Mouse (Mus musculus) midbrain, embryonic 14.5 days (tissue): Measurements from ENCODE around the gene Vapa. TPM values are rescaled to one million over a fixed set of nuclear protein-coding genes. Genes with fewer than 3 reads are reported as not detected.
"Not testable (repeated sequence)": the region's sequence is repeated elsewhere in the genome, so short reads cannot be mapped to it uniquely, and the experiment has no call there.

ENCODE experiments used
- ATAC-seq: fragments of 200-750 bp; cut with Nextera tagmentation; 2 replicates; pipeline ENCODE4 v1.8.0; 2017; ENCODE audit warnings: moderate number of reproducible peaks, moderate library complexity; ENCODE audit not compliant: low FRiP score, low TSS enrichment
- DNase-seq: peaks from one replicate; pipeline ENCODE4 v3.0.0-alpha.2; 2015
- H3K27ac ChIP-seq: fragments of 300-500 bp; sonication (generic); replicated peaks from 2 replicates; pipeline ENCODE4 v1.5.1; 2014; ENCODE audit warnings: mild to moderate bottlenecking, low read depth, low read length, moderate library complexity
- H3K27me3 ChIP-seq: fragments of 300-500 bp; sonication (generic); 2 replicates; pipeline ENCODE4 v1.6.1; 2014; ENCODE audit warnings: low read length, control low read depth, mixed read lengths; ENCODE audit not compliant: control insufficient read depth, insufficient read depth
- H3K36me3 ChIP-seq: fragments of 300-500 bp; sonication (generic); 2 replicates; pipeline ENCODE4 v1.6.1; 2014; ENCODE audit warnings: low read length, control low read depth; ENCODE audit not compliant: control insufficient read depth, insufficient read depth
- H3K4me1 ChIP-seq: fragments of 300-500 bp; sonication (generic); 2 replicates; pipeline ENCODE4 v1.6.1; 2014; ENCODE audit warnings: mild to moderate bottlenecking, antibody characterized with exemption, low read length, control low read depth; ENCODE audit not compliant: control insufficient read depth, insufficient read depth
- H3K4me2 ChIP-seq: fragments of 300-500 bp; sonication (generic); 2 replicates; pipeline ENCODE4 v1.6.1; 2014; ENCODE audit warnings: mild to moderate bottlenecking, low read length, moderate library complexity
- H3K4me3 ChIP-seq: fragments of 300-500 bp; sonication (generic); replicated peaks from 2 replicates; pipeline ENCODE4 v1.5.1; 2014; ENCODE audit warnings: low read depth, low read length
- H3K9ac ChIP-seq: fragments of 300-500 bp; sonication (generic); replicated peaks from 2 replicates; pipeline ENCODE4 v1.6.1; 2014; ENCODE audit warnings: mild to moderate bottlenecking, low read length, moderate library complexity
- H3K9me3 ChIP-seq: fragments of 300-500 bp; sonication (generic); 2 replicates; pipeline ENCODE4 v1.6.1; 2016; ENCODE audit warnings: low read length, control low read depth, mixed read lengths; ENCODE audit not compliant: control insufficient read depth
- WGBS: fragments of 180-500 bp; shearing (Covaris S2); extraction: QIAGEN DNeasy Blood & Tissue Kit; methylation state at CpG from one replicate; pipeline ENCODE4 v1.1.7; 2014; 5-methylcytosine and 5-hydroxymethylcytosine counted together
- polyA plus RNA-seq: library from polyadenylated mRNA; unstranded; fragments of >200 nt; fragmentation: Nextera tagmentation; extraction: Ambion mirVana; gene quantifications from 2 replicates; pipeline ENCODE4 v1.2.1, GENCODE M21; 2014

Vapa gene
- polyA plus RNA-seq, 1 experiment from 2014 or later, result 291 TPM

- no peak overlapping the region for H3K4me2 ChIP-seq
- H3K9ac ChIP-seq, result no peak overlapping the region
- H3K27ac ChIP-seq, result no peak overlapping the region
- H3K4me1 ChIP-seq, result no peaks in the 10 kb centered on the region
- ATAC-seq (no peak), DNase-seq (no peak)
- WGBS, result 89% methylated on average over 14 of the region's 14 CpGs
- H3K27me3 ChIP-seq, result no peaks in the 10 kb centered on the region
- H3K36me3 ChIP-seq, result no peaks in the 10 kb centered on the region
- H3K9me3 ChIP-seq, result no peaks in the 10 kb centered on the region
- no peak overlapping the region for H3K4me3 ChIP-seq
These were observed 22.5 kb upstream of the Vapa start for GRCm38 (mm10) chr17:65635715-65636360.

- H3K9me3 ChIP-seq, result no peaks in the 10 kb centered on the region
- ATAC-seq, result no peak
- 85% methylated on average over 6 of the region's 6 CpGs for WGBS
These were observed 16.6 kb upstream of the Vapa start for GRCm38 (mm10) chr17:65629943-65630342.

DNA sequence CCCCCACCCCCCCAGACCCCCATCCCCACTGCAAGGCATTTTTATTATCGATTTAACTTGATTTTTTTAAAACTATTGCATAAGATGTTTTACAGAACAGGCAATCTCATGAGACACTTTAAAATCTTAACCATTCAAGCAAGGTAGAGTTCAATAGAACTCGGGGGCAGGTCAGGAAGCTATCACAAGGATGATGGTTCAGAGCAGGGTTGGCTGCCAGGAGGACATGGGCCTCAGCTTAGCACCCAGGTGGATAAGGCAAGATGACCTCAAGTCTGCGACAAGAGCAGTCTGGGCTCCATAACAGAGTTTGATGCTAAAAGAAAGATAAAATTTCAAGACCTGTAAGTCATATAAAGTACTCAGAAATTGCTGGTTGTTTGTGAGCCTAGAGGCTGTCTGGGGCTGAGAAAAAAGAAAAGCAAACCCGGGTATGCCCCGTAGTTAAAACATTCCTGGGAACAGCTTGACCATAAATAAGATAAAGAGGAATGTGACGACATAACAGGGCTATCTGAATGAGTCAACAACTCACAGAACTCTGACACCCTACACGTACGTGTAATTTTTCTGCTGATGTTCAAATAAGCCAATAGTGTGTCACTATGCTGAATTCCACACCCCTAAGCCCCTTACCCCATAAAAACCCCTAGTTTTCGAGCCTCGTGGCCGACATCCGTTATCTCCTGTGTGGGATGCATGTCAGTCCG is 15.6 kb upstream of the Vapa start:
- ATAC-seq, H3K9ac ChIP-seq, H3K27ac ChIP-seq, H3K9me3 ChIP-seq, H3K4me1 ChIP-seq, H3K4me3 ChIP-seq, H3K36me3 ChIP-seq, DNase-seq, H3K4me2 ChIP-seq, H3K27me3 ChIP-seq: not testable (repeated sequence)
- 90% methylated on average over 13 of the region's 13 CpGs for WGBS

More at GRCm38 (mm10) chr17:65629943-65630342, 16.6 kb upstream of the Vapa start:
- Histone ChIP-seq H3K9ac (no peak overlapping the region), H3K27me3 (no peaks in the 10 kb centered on the region), H3K4me1 (no peaks in the 10 kb centered on the region), H3K4me2 (no peak overlapping the region), H3K4me3 (no peak overlapping the region), H3K27ac (no peak overlapping the region), H3K36me3 (no peaks in the 10 kb centered on the region)
- DNase-seq, result no peak

GRCm38 (mm10) chr17:65626301-65626700 is 12.9 kb upstream of the Vapa start:
- DNase-seq (no peak), ATAC-seq (no peak)
- no peak overlapping the region for H3K4me2 ChIP-seq
- no peak overlapping the region for H3K4me3 ChIP-seq
- H3K27ac ChIP-seq, result no peak overlapping the region
- no peaks in the 10 kb centered on the region for H3K9me3 ChIP-seq
- no peaks in the 10 kb centered on the region for H3K4me1 ChIP-seq
- 92% methylated on average over 6 of the region's 6 CpGs for WGBS
- no peak overlapping the region for H3K9ac ChIP-seq
- H3K27me3 ChIP-seq, result no peaks in the 10 kb centered on the region
- H3K36me3 ChIP-seq, result no peaks in the 10 kb centered on the region

GRCm38 (mm10) chr17:65625563-65625962 is 12.2 kb upstream of the Vapa start:
- H3K4me2 ChIP-seq, result no peak overlapping the region
- WGBS, result 91% methylated on average over 6 of the region's 6 CpGs
- DNase-seq, result no peak

GRCm38 (mm10) chr17:65623130-65623529 is 9.8 kb upstream of the Vapa start:
- no peaks in the 10 kb centered on the region for H3K9me3 ChIP-seq
- H3K36me3 ChIP-seq, result no peaks in the 10 kb centered on the region
- H3K4me3 ChIP-seq, result no peak overlapping the region
- ATAC-seq (no peak), DNase-seq (no peak)
- H3K4me1 ChIP-seq, result no peaks in the 10 kb centered on the region
- H3K9ac ChIP-seq, result no peak overlapping the region
- no peak overlapping the region for H3K4me2 ChIP-seq
- no peaks in the 10 kb centered on the region for H3K27me3 ChIP-seq
- H3K27ac ChIP-seq, result no peak overlapping the region

More at GRCm38 (mm10) chr17:65625563-65625962, 12.2 kb upstream of the Vapa start:
- no peak overlapping the region for H3K4me3 ChIP-seq
- H3K9ac ChIP-seq, result no peak overlapping the region
- H3K4me1 ChIP-seq, result no peaks in the 10 kb centered on the region
- no peaks in the 10 kb centered on the region for H3K36me3 ChIP-seq
- ATAC-seq, result no peak
- H3K27ac ChIP-seq, result no peak overlapping the region
- H3K9me3 ChIP-seq, result no peaks in the 10 kb centered on the region
- H3K27me3 ChIP-seq, result no peaks in the 10 kb centered on the region

DNA sequence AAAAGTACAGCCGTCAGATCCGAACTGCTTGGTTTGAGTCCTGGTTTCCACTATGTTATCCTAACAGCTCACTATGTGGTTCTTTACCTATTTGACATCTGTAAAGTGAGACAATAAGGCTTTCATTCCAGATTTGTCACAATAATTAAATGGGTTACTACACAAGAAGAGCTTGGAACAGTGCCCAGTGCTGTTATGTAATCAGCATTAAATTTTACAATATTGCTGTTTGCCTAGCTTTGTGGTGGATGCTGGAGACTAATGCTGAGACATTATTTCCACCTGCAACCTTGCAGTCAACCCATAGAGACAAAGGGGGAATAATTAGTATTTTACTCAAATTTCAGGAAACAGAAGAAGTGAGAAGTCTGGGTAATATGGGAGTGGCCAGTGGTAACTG is 5.1 kb upstream of the Vapa start:
- 85% methylated on average over 2 of the region's 2 CpGs for WGBS
- Histone ChIP-seq H3K4me1 (no peaks in the 10 kb centered on the region), H3K4me2 (no peak overlapping the region), H3K27ac (no peak overlapping the region), H3K4me3 (no peak overlapping the region), H3K9ac (no peak overlapping the region), H3K36me3 (no peaks in the 10 kb centered on the region), H3K27me3 (no peaks in the 10 kb centered on the region), H3K9me3 (no peaks in the 10 kb centered on the region)
- no peak for ATAC-seq
- DNase-seq, result no peak

DNA sequence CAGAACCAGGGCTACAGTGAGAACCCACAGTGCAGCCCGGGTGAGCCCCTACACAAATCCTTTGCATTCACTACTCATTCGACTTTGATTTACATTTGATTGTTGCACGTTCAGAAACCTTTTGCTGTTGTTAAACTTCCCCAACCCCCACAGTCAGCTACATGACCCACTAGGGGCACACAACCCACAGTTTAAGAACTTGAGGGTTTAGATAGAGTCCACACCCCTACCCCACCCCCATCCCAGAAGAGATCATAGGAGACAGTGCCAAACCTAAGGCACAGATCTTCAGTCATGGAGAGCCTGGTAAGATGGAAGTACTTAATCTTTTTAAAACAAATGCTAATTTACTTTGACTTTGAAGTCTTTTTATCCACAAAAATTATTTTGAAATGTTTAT is 2.3 kb upstream of the Vapa start:
- no peak overlapping the region for H3K4me3 ChIP-seq
- H3K4me1 ChIP-seq, result peaks cover 15% of the 10 kb centered on the region
- no peaks in the 10 kb centered on the region for H3K9me3 ChIP-seq
- H3K9ac ChIP-seq, result no peak overlapping the region
- no peak overlapping the region for H3K27ac ChIP-seq
- DNase-seq (no peak), ATAC-seq (no peak)
- no peak overlapping the region for H3K4me2 ChIP-seq
- 31% methylated on average over 3 of the region's 3 CpGs for WGBS
- no peaks in the 10 kb centered on the region for H3K27me3 ChIP-seq
- H3K36me3 ChIP-seq, result no peaks in the 10 kb centered on the region

- WGBS, result 1% methylated on average over 9 of the region's 9 CpGs
- Histone ChIP-seq H3K4me2 (peak overlapping the region; percentile 59), H3K9me3 (no peaks in the 10 kb centered on the region), H3K4me3 (peak overlapping the region; percentile 95), H3K36me3 (no peaks in the 10 kb centered on the region), H3K9ac (peak overlapping the region; percentile 95), H3K27me3 (no peaks in the 10 kb centered on the region), H3K27ac (peak overlapping the region; percentile 99), H3K4me1 (peaks cover 22% of the 10 kb centered on the region)
- DNase-seq, result peak; percentile 55
- ATAC-seq, result no peak
These were observed 1.1 kb upstream of the Vapa start for GRCm38 (mm10) chr17:65614431-65614830.
